Mouse (Mus musculus) gastrocnemius, postnatal 10 days (tissue): ENCODE data around the gene Kcnip1. TPM values are rescaled to one million over a fixed set of nuclear protein-coding genes. Genes with fewer than 3 reads are reported as not detected.

Experiments used
- DNase-seq: peaks from one replicate; pipeline ENCODE4 v3.0.0; 2021; ENCODE audit warnings: mixed read lengths
- total RNA-seq, 2 experiments: library from RNA; stranded (reverse); gene quantifications; 2 replicates each; pipeline ENCODE4 v1.2.3; 2021

The Kcnip1 gene
- total RNA-seq, 2 experiments from 2014 or later = 0.14 to 0.18 TPM

- no peak for DNase-seq
Observed at GRCm38 (mm10) chr11:33752431-33752873, 240.5 kb downstream of the Kcnip1 start.

GRCm38 (mm10) chr11:33751503-33751902 lies 241.4 kb downstream of the Kcnip1 start:
- DNase-seq = no peak

- no peak for DNase-seq
Observed at GRCm38 (mm10) chr11:33749979-33750378, 243.0 kb downstream of the Kcnip1 start.

GRCm38 (mm10) chr11:33749408-33749807 lies 243.5 kb downstream of the Kcnip1 start:
- no peak for DNase-seq

GRCm38 (mm10) chr11:33748754-33749153 lies 244.2 kb downstream of the Kcnip1 start:
- no peak for DNase-seq

GRCm38 (mm10) chr11:33747402-33747955 lies 245.5 kb downstream of the Kcnip1 start:
- no peak for DNase-seq

- DNase-seq = no peak
Observed at GRCm38 (mm10) chr11:33746402-33746801, 246.6 kb downstream of the Kcnip1 start.

- no peak for DNase-seq
Observed at GRCm38 (mm10) chr11:33745821-33746329, 247.1 kb downstream of the Kcnip1 start.

- DNase-seq = no peak
Observed at GRCm38 (mm10) chr11:33744429-33744828, 248.5 kb downstream of the Kcnip1 start.

GRCm38 (mm10) chr11:33740187-33740586 lies 252.8 kb downstream of the Kcnip1 start:
- DNase-seq = no peak

- no peak for DNase-seq
Observed at GRCm38 (mm10) chr11:33736426-33736825, 256.5 kb downstream of the Kcnip1 start.

GRCm38 (mm10) chr11:33733269-33733668 lies 259.7 kb downstream of the Kcnip1 start:
- peak; percentile 70 for DNase-seq

- DNase-seq = peak; percentile 25
Observed at GRCm38 (mm10) chr11:33732358-33732757, 260.6 kb downstream of the Kcnip1 start.

GRCm38 (mm10) chr11:33721297-33721696 lies 271.7 kb downstream of the Kcnip1 start:
- DNase-seq = peak; percentile 73

GRCm38 (mm10) chr11:33706777-33707176 lies 286.2 kb downstream of the Kcnip1 start:
- no peak for DNase-seq

GRCm38 (mm10) chr11:33701958-33702459 lies 290.9 kb downstream of the Kcnip1 start:
- no peak for DNase-seq

GRCm38 (mm10) chr11:33701236-33701957 lies 291.6 kb downstream of the Kcnip1 start:
- DNase-seq = no peak

GRCm38 (mm10) chr11:33700725-33701124 lies 292.2 kb downstream of the Kcnip1 start:
- DNase-seq = no peak

- no peak for DNase-seq
Observed at GRCm38 (mm10) chr11:33690181-33690580, 302.8 kb downstream of the Kcnip1 start.

GRCm38 (mm10) chr11:33685904-33686303 lies 307.0 kb downstream of the Kcnip1 start:
- DNase-seq = no peak

GRCm38 (mm10) chr11:33680151-33680550 lies 312.8 kb downstream of the Kcnip1 start:
- peak; percentile 52 for DNase-seq

- DNase-seq = no peak
Observed at GRCm38 (mm10) chr11:33670105-33670965, 322.6 kb downstream of the Kcnip1 start.
